Mouse (Mus musculus): ENCODE results near the gene Pvalb. TPM values are rescaled to one million over a fixed set of nuclear protein-coding genes. Genes with fewer than 3 reads are reported as not detected.

The Pvalb gene
- polyA plus RNA-seq (2015; fragmentation: Nextera tagmentation; extraction: Ambion mirVana): not detected in 2 replicates

DNA sequence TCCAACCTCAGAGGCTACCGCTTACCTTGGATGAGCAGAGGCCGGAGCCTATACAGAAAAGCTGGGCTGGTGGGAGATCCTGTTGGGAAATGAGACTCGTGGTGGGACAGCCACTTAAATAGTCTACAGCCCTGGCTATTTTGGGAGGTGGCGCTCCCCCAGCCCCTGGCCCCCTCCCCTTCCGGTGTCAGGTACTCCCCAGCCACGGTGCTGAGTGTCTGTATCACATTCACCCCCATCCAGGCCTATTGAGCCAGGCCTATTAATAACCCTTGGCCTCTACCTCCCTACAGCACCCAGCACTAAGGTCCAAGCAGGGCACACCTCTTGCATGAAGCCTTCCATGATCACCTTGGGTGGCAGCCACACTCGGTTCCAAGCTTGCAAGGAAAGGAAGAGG is at the start of gene Pvalb:
TSS of gene Pvalb (minus strand) at position 89 of the 400 bp plus-strand sequence.
- no peak within 1 kb of the TSS for H3K4me2 ChIP-seq
- H3K36me3 ChIP-seq (replicated peaks): no peaks in the 10 kb centered on the region
- no peaks in the 10 kb centered on the region for H3K4me1 ChIP-seq (replicated peaks)
- ATAC-seq (ENCODE audit: insufficient read depth): no peak
- no peaks in the 10 kb centered on the region for H3K9me3 ChIP-seq (replicated peaks)
- WGBS (ENCODE audit: insufficient replicate concordance): 68% methylated on average over 7 of the region's 7 CpGs
- H3K9ac ChIP-seq: no peak within 1 kb of the TSS
- H3K4me3 ChIP-seq (replicated peaks): no peak within 1 kb of the TSS
- peaks cover 49% of the 10 kb centered on the region for H3K27me3 ChIP-seq
- H3K27ac ChIP-seq (replicated peaks): no peak within 1 kb of the TSS

DNA sequence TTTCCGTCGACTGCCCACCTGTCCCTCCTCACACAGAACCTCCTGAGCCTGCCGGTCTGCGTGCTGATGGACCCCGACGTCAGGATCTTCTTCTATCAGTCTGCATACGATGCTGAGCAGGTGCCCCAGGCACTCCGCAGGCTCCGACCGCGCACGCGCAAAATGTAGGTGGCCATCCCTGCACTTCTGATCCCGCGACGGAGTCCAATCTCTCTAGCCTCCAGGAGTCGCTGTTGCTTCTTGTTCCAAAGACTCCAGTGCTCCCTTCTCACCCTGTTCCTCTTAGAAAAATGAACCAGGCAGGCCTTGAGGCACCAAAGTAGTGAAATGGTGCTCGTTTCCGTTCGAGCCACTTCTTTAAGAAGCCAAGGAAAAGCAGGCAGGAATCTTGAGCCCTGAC is 48.6 kb upstream of the Pvalb start:
- Histone ChIP-seq H3K27ac (replicated peaks) (no peak overlapping the region), H3K4me1 (replicated peaks) (peaks cover 25% of the 10 kb centered on the region), H3K27me3 (no peaks in the 10 kb centered on the region), H3K4me3 (replicated peaks) (no peak overlapping the region), H3K4me2 (no peak overlapping the region), H3K36me3 (replicated peaks) (no peaks in the 10 kb centered on the region), H3K9ac (no peak overlapping the region), H3K9me3 (replicated peaks) (no peaks in the 10 kb centered on the region)
- no peak for ATAC-seq (ENCODE audit: insufficient read depth)
- WGBS (ENCODE audit: insufficient replicate concordance): 24% methylated on average over 20 of the region's 20 CpGs

DNA sequence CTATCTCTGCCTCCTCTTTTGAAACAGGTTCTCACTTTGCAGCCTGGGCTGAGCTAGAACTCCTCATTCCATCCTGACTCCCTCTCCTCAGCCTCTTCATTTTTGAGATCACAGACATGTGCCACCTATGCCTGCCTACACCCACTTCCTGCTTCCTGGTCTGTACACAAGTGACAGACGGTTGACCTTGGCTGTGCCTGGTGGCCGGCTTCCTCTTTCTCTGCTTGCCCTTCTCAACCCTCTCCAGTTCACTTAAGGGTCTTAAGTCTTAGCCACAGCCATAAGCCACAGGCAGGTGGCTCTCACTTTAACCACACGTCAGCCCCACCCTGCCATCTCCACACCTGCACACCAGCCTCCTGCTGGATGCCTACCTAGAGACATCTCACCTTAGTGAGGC is 42.2 kb upstream of the Pvalb start:
- Histone ChIP-seq H3K27ac (replicated peaks) (peak overlapping the region; percentile 29; the same call in 1 of the 2 replicates), H3K9ac (no peak overlapping the region), H3K4me3 (replicated peaks) (no peak overlapping the region), H3K36me3 (replicated peaks) (no peaks in the 10 kb centered on the region), H3K27me3 (no peaks in the 10 kb centered on the region), H3K9me3 (replicated peaks) (no peaks in the 10 kb centered on the region), H3K4me2 (no peak overlapping the region; the same call in 1 of the 2 replicates), H3K4me1 (replicated peaks) (0 out of 2 replicates have a peak, but pooled peaks cover 3% of the 10 kb centered on the region)
- WGBS (ENCODE audit: insufficient replicate concordance): 10% methylated on average over 3 of the region's 3 CpGs
- ATAC-seq (ENCODE audit: insufficient read depth): no peak

DNA sequence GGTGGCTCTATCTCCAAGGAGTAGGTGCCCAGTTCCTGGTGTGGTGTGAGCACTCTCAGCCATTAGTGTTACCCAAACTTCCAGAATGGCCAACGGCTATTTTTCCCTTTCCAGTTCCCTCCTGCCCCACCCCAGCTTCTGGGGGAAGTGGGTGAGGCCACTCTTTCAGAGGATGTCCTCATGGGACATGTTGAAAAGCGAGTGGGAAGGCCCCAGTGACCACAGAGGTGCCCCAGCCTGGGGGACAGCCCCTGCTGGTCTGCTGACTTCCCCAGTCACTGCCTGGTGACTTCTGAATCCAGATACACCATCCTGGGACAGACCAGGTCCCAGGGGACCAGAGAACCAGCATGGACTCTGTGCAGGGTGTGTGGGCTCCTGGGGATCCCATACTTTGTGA is 41.5 kb upstream of the Pvalb start:
- H3K4me2 ChIP-seq: peak overlapping the region; percentile 21; the same call in 1 of the 2 replicates
- H3K9ac ChIP-seq: no peak overlapping the region
- ATAC-seq (ENCODE audit: insufficient read depth): no peak
- 0 out of 2 replicates have a peak overlapping the region, but pooled peaks have one; percentile 37 for H3K4me3 ChIP-seq (replicated peaks)
- H3K4me1 ChIP-seq (replicated peaks): 0 out of 2 replicates have a peak, but pooled peaks cover 3% of the 10 kb centered on the region
- H3K36me3 ChIP-seq (replicated peaks): no peaks in the 10 kb centered on the region
- no peaks in the 10 kb centered on the region for H3K9me3 ChIP-seq (replicated peaks)
- 16% methylated on average over 2 of the region's 2 CpGs for WGBS (ENCODE audit: insufficient replicate concordance)
- no peaks in the 10 kb centered on the region for H3K27me3 ChIP-seq
- peak overlapping the region; percentile 64 for H3K27ac ChIP-seq (replicated peaks)

DNA sequence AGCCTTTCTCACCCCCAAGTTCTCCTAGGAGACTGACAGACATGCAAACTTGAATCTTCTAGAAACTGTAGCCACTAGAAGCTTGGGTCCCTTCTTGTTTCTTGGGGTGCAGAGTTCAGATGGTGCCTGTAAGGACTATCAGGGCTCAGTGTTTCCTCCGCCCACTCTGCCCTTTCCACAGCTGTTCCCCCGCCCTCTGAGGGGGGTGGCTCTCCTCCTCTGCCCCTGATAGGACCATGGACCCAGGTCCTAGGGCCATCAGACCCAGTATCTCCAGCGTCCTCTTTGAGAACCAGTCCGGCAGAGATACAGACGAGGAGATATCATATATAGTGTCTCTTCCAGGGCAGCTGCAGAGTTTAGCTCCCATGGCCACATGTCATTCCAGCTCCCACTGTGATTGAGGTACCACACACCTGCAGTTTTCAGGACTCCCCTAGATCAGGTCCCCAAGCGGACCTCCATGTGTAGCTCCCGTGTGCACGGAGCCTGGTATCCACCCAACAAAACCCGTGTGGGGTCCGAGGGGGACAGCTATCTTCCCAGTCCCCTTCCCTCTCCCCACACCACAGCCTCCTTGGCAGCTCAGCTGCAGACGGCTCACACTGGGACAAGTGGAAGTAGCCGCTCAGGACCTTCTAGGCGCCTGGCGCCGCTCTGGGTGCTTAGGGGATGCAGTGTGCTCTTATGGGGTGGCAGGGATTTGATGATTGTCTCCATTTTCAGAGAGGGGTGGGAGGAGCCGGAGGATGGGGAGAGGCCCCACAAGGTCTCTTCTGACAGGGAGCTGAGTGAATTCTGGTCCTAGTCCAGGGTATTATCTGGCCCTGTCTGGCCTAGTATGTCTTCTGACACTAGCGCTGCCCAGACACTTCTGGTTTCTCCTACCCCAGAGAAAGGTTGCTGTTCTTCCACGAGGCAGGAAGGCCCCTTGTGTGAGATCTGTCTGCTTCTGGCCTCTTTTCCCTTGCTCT is 40.2 kb upstream of the Pvalb start:
- Histone ChIP-seq H3K27ac (replicated peaks) (peak overlapping the region; percentile 64), H3K9ac (no peak overlapping the region), H3K4me2 (peak overlapping the region; percentile 21; the same call in 1 of the 2 replicates), H3K27me3 (no peaks in the 10 kb centered on the region), H3K36me3 (replicated peaks) (no peaks in the 10 kb centered on the region), H3K9me3 (replicated peaks) (no peaks in the 10 kb centered on the region), H3K4me1 (replicated peaks) (0 out of 2 replicates have a peak, but pooled peaks cover 3% of the 10 kb centered on the region), H3K4me3 (replicated peaks) (peak overlapping the region; percentile 37)
- WGBS (ENCODE audit: insufficient replicate concordance): 61% methylated on average over 18 of the region's 18 CpGs
- ATAC-seq (ENCODE audit: insufficient read depth): no peak

DNA sequence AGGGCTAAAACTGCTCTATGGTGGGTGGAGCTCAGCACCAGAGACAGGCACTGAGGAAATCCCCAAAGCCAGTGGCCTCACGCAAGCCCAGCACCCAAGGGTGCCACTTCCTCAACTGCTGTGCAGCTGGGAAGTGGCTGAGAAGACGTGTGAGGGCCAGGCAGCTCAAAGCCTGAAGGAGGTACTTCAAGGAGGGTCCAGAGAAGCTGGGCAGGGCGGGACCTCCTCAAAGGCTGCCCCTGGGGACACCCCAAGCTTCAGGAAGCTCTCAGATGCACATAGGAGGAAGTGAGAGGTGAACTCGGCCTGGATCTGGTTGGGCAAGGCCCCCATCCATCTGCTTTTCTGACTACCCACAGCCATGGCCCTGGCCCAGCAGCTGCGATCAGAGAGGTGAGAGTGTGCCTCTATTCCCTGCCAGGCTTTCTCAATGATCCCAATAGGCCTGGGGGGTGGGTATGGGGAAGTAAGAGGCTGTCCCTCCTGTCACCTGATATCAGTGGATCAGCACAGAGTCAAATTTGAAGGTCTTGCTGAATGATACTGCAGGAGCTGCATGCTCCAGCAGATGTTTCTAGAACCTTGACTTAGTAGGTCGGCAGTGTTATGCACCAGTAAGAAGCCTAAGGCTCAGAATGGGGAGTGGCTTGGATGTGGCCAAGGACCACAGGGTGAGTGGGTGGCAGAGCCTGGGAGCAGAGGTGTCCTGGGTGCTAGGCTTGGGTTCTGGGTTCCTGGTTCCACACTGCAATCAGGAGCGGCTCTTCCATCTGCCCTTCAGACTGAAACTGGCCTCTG is 38.7 kb upstream of the Pvalb start, which contains the start of gene Ncf4:
TSS of gene Ncf4 (plus strand) at position 107 of the 798 bp plus-strand sequence.
- Histone ChIP-seq H3K36me3 (replicated peaks) (no peaks in the 10 kb centered on the region), H3K27ac (replicated peaks) (peak within 1 kb of the TSS; percentile 71), H3K27me3 (no peaks in the 10 kb centered on the region), H3K9me3 (replicated peaks) (no peaks in the 10 kb centered on the region), H3K4me1 (replicated peaks) (0 out of 2 replicates have a peak, but pooled peaks cover 3% of the 10 kb centered on the region), H3K4me2 (peak within 1 kb of the TSS; percentile 20), H3K4me3 (replicated peaks) (peak within 1 kb of the TSS; percentile 37), H3K9ac (0 out of 2 replicates have a peak within 1 kb of the TSS, but pooled peaks have one; percentile 11)
- 0 out of 2 replicates have a peak, but pooled peaks have one; percentile 11 for ATAC-seq (ENCODE audit: insufficient read depth)
- WGBS (ENCODE audit: insufficient replicate concordance): 30% methylated on average over 7 of the region's 7 CpGs

DNA sequence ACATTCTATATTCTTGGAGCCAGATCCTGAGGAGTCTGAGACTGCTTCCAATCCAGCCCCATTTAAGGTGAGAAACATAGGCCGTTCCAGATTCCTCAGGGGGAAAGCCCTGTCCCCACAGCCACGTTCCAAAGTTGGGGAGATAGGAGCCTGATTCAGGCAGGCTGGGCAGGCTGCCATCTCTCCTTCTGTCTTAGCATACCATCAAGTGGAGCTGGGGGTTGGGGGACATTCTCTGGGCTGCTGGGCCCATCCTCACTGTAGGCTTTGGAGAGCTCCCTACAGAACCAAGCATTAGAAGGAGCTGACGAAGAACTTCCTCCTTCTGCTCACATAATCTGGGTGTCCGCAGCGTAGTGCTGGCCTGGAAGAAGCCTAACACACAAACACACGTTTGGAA is 37.6 kb upstream of the Pvalb start:
- 34% methylated on average over 6 of the region's 6 CpGs for WGBS (ENCODE audit: insufficient replicate concordance)
- H3K9me3 ChIP-seq (replicated peaks): no peaks in the 10 kb centered on the region
- no peak for ATAC-seq (ENCODE audit: insufficient read depth)

DNA sequence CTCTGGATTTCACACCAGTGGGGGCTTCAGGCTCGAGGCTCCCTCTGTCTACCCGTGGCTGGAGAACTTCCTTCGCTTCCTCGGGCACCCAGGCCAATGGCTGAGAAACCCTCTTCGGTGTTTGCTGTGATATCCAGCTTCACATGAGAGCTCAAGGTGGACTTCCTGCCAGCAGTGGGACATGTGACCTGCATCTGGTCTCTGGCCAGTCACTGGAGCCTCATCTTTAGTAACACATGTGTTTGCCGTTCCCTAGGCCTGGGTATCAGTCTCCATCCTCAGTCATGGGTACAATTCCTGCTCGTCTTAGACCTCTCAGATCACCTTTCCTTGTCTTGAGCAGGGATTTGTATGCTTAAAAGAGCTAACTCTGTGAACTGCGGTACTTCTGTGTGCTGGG is 36.9 kb upstream of the Pvalb start:
- Histone ChIP-seq H3K4me1 (replicated peaks) (no peaks in the 10 kb centered on the region), H3K27me3 (0 out of 2 replicates have a peak, but pooled peaks cover under 1% of the 10 kb centered on the region), H3K36me3 (replicated peaks) (no peaks in the 10 kb centered on the region), H3K27ac (replicated peaks) (no peak overlapping the region), H3K4me2 (no peak overlapping the region), H3K9me3 (replicated peaks) (no peaks in the 10 kb centered on the region), H3K4me3 (replicated peaks) (no peak overlapping the region), H3K9ac (no peak overlapping the region)
- WGBS (ENCODE audit: insufficient replicate concordance): 62% methylated on average over 8 of the region's 8 CpGs
- ATAC-seq (ENCODE audit: insufficient read depth): no peak

More for the DNA sequence above, 37.6 kb upstream of the Pvalb start:
- Histone ChIP-seq H3K9ac (no peak overlapping the region), H3K4me1 (replicated peaks) (0 out of 2 replicates have a peak, but pooled peaks cover 2% of the 10 kb centered on the region), H3K4me2 (no peak overlapping the region), H3K27ac (replicated peaks) (peak overlapping the region; percentile 71), H3K36me3 (replicated peaks) (no peaks in the 10 kb centered on the region), H3K27me3 (no peaks in the 10 kb centered on the region), H3K4me3 (replicated peaks) (no peak overlapping the region)

DNA sequence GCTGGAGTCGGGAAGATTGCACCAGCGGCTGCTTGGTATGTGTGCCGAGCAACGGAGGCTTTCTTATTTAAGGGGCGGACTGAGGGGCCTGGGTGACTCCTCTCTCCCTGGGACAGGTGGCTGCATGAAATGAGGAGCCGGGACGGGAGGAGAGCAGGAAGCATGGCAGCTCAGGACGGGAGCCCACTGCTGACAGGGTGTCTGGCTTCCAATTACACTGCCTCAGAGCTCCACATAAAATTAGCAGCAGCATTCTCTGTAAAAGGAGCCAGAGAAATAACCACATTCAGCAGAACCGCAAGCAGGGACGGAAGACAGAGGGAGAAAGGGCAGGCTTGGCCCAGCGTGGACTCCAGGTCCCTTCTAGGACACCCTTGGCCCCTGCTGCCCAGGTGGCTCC is 35.1 kb upstream of the Pvalb start:
- no peaks in the 10 kb centered on the region for H3K36me3 ChIP-seq (replicated peaks)
- no peak overlapping the region for H3K4me2 ChIP-seq
- no peak overlapping the region for H3K9ac ChIP-seq
- no peak for ATAC-seq (ENCODE audit: insufficient read depth)
- H3K27me3 ChIP-seq: 0 out of 2 replicates have a peak, but pooled peaks cover 4% of the 10 kb centered on the region
- H3K4me1 ChIP-seq (replicated peaks): no peaks in the 10 kb centered on the region
- no peaks in the 10 kb centered on the region for H3K9me3 ChIP-seq (replicated peaks)
- WGBS (ENCODE audit: insufficient replicate concordance): 52% methylated on average over 11 of the region's 11 CpGs
- H3K27ac ChIP-seq (replicated peaks): no peak overlapping the region
- no peak overlapping the region for H3K4me3 ChIP-seq (replicated peaks)

DNA sequence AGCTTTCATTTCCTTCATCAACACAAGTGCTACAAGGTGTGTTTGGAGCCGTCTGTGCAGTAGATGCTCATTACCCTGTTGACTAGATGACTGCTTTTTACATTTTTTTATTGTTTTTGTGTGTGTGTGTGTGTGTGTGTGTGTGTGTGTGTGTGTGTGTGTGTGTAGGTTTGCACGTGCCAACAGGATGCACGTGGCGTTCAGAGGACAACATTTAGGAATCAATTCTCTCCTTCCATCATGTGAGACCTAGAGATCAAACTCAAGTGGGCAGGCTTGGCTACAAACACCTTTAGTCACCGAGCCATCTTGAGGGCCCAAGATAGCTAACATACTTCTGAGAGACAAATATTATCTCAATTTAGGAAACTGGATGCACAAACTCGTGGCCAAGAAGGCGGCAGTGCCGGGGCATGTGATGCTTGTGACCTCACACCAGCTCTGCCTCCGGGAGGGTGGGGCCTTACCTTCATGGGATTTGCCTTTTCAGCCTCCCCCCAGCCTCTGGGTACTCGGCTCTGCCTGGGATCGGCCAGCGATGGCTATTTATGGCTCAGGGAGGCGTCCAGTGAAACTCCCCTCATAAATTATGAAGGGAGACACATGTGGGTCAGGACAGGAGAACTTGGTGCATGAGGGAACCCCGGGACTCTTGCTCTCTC is 33.9 kb upstream of the Pvalb start:
- H3K27ac ChIP-seq (replicated peaks): no peak overlapping the region
- H3K27me3 ChIP-seq: 0 out of 2 replicates have a peak, but pooled peaks cover 4% of the 10 kb centered on the region
- no peaks in the 10 kb centered on the region for H3K36me3 ChIP-seq (replicated peaks)
- H3K4me1 ChIP-seq (replicated peaks): no peaks in the 10 kb centered on the region
- 58% methylated on average over 14 of the region's 14 CpGs for WGBS (ENCODE audit: insufficient replicate concordance)
- ATAC-seq (ENCODE audit: insufficient read depth): no peak
- H3K4me2 ChIP-seq: no peak overlapping the region
- no peak overlapping the region for H3K9ac ChIP-seq
- no peak overlapping the region for H3K4me3 ChIP-seq (replicated peaks)
- H3K9me3 ChIP-seq (replicated peaks): no peaks in the 10 kb centered on the region
